In genomic region chr1:138963868-138964458, GRCm38 (mm10) we compare ENCODE assay signal across 8 mouse cellular contexts. TPM values are rescaled to one million over a fixed set of nuclear protein-coding genes. Genes with fewer than 3 reads are reported as not detected.
A peak's percentile ranks its signal among the peaks of the same experiment; 100 is the strongest.
DNase-seq lines count a peak whose midpoint lies in the region; ATAC-seq and TF ChIP-seq lines count a peak whose summit lies in the region.

No protein-coding gene starts in this region.

- H3K79me3 ChIP-seq in C2C12 (ENCODE audit: low read depth): peaks cover 7% of the 10 kb centered on the region

- under 1% methylated on average over 23 of the region's 50 CpGs for WGBS in heart, embryonic 10.5 days
- whole genome bisulfite sequencing in kidney, embryonic 14.5 days: under 1% methylated on average over 43 of the region's 50 CpGs
- under 1% methylated on average over 23 of the region's 50 CpGs for WGBS in lung, embryonic 15.5 days

- H3K36me3 ChIP-seq in C2C12 (ENCODE audit: control insufficient read depth, insufficient read depth): peaks cover 18% of the 10 kb centered on the region
- H3K36me3 ChIP-seq in heart, embryonic 10.5 days: peaks cover 9% of the 10 kb centered on the region; the same call in 1 of the 2 replicates
- H3K36me3 ChIP-seq in kidney, embryonic 14.5 days (ENCODE audit: control insufficient read depth, insufficient read depth, low read length): no peaks in the 10 kb centered on the region; the same call in 1 of the 2 replicates
- no peaks in the 10 kb centered on the region; the same call in 1 of the 2 replicates for H3K36me3 ChIP-seq in lung, embryonic 15.5 days

- H3K9me3 ChIP-seq in heart, embryonic 10.5 days: no peaks in the 10 kb centered on the region
- no peaks in the 10 kb centered on the region for H3K9me3 ChIP-seq in kidney, embryonic 14.5 days (ENCODE audit: control insufficient read depth, low read length)
- H3K9me3 ChIP-seq in lung, embryonic 15.5 days: no peaks in the 10 kb centered on the region

- peak overlapping the region; percentile 62 for H3K4me2 ChIP-seq in kidney, embryonic 14.5 days (replicated peaks; ENCODE audit: low read depth, low read length)
- H3K4me2 ChIP-seq in lung, embryonic 15.5 days: peak overlapping the region; percentile 72

- no peak for TF ChIP-seq CTCF in C2C12 (IDR thresholded peaks at IDR 0.05; ENCODE audit: control insufficient read depth, insufficient read depth, insufficient read length)

- peak overlapping the region; percentile 98 for H3K27ac ChIP-seq in heart, embryonic 10.5 days
- H3K27ac ChIP-seq in kidney, embryonic 14.5 days (ENCODE audit: low read depth, low read length): peak overlapping the region; percentile 83
- peak overlapping the region; percentile 93 for H3K27ac ChIP-seq in lung, embryonic 15.5 days

- H3ac ChIP-seq in C2C12 (ENCODE audit: control insufficient read depth, insufficient read length, low read depth): peak overlapping the region; percentile 87

- ATAC-seq in kidney, embryonic 14.5 days (ENCODE audit: low FRiP score, low TSS enrichment): peak; percentile 86
- peak; percentile 85; the same call in 1 of the 2 replicates for ATAC-seq in lung, embryonic 15.5 days (ENCODE audit: borderline replicate concordance, extremely low read depth, low FRiP score, low TSS enrichment)
- ATAC-seq in neutrophil, adult 5-6 weeks (ENCODE audit: extremely low read depth, insufficient number of reproducible peaks, low FRiP score, poor library complexity, severe bottlenecking): peak; percentile 51

- peaks cover 5% of the 10 kb centered on the region; the same call in 1 of the 2 replicates for H3K4me1 ChIP-seq in heart, embryonic 10.5 days
- H3K4me1 ChIP-seq in kidney, embryonic 14.5 days (ENCODE audit: control insufficient read depth, insufficient read depth, low read length): peaks cover 9% of the 10 kb centered on the region; the same call in 1 of the 2 replicates
- H3K4me1 ChIP-seq in lung, embryonic 15.5 days: peaks cover 8% of the 10 kb centered on the region; the same call in 1 of the 2 replicates

- peak; percentile 67 for DNase-seq in NIH3T3 (ENCODE audit: low read depth)
- peak; percentile 72 for DNase-seq in embryo, embryonic 9.5 days (ENCODE audit: extremely low spot score)
- DNase-seq in heart, embryonic 10.5 days (ENCODE audit: low spot score): peak; percentile 80
- peak; percentile 65 for DNase-seq in yolk sac, embryonic 10.5 days (ENCODE audit: low spot score)

- peaks cover 17% of the 10 kb centered on the region for H3K79me2 ChIP-seq in C2C12 (ENCODE audit: control insufficient read depth, insufficient read depth)

- no peaks in the 10 kb centered on the region for H3K27me3 ChIP-seq in C2C12 (ENCODE audit: control insufficient read depth, insufficient read depth, insufficient read length)
- H3K27me3 ChIP-seq in heart, embryonic 10.5 days (ENCODE audit: insufficient read depth, poor library complexity, severe bottlenecking): no peaks in the 10 kb centered on the region
- no peaks in the 10 kb centered on the region for H3K27me3 ChIP-seq in kidney, embryonic 14.5 days (ENCODE audit: control insufficient read depth, insufficient read depth, low read length)
- no peaks in the 10 kb centered on the region for H3K27me3 ChIP-seq in lung, embryonic 15.5 days

- H3K4me3 ChIP-seq in C2C12 (ENCODE audit: insufficient read depth, poor library complexity, severe bottlenecking): peak overlapping the region; percentile 43
- H3K4me3 ChIP-seq in heart, embryonic 10.5 days: peak overlapping the region; percentile 80
- H3K4me3 ChIP-seq in kidney, embryonic 14.5 days (ENCODE audit: low read length): peak overlapping the region; percentile 82
- H3K4me3 ChIP-seq in lung, embryonic 15.5 days: peak overlapping the region; percentile 79

- H3K9ac ChIP-seq in kidney, embryonic 14.5 days (ENCODE audit: low read depth, low read length): peak overlapping the region; percentile 91
- H3K9ac ChIP-seq in lung, embryonic 15.5 days: peak overlapping the region; percentile 82

TF ChIP-seq in C2C12, 6 proteins besides CTCF, POLR2A, EP300 and RAD21:
- TF ChIP-seq MAX (IDR thresholded peaks at IDR 0.05): no peak
- no peak for TF ChIP-seq MYOD1 (IDR thresholded peaks at IDR 0.05; ENCODE audit: control insufficient read depth, insufficient read length, low read depth)
- TF ChIP-seq MYOG (IDR thresholded peaks at IDR 0.05; ENCODE audit: control insufficient read depth, extremely low read depth, insufficient read length): no peak
- TF ChIP-seq FOSL1 (IDR thresholded peaks at IDR 0.05; ENCODE audit: insufficient read depth, low read length, poor library complexity, severe bottlenecking): no peak
- TF ChIP-seq USF1 (IDR thresholded peaks at IDR 0.05; ENCODE audit: low read depth): no peak
- no peak for TF ChIP-seq CEBPB (IDR thresholded peaks at IDR 0.05; ENCODE audit: low read depth)

RNA-seq across cellular contexts. Expression of gene Dennd1b, which starts 0.7 kb away (rescaled TPM):
- 0.81 TPM for polyA plus RNA-seq in C2C12 (2012; fragmentation: generic; extraction: Trizol)
- 9.3 and 11.2 TPM in 2 replicates for polyA plus RNA-seq in heart, embryonic 10.5 days (2016; fragmentation: Nextera tagmentation; extraction: Ambion mirVana)
- 10.7 and 13.1 TPM in 2 replicates for polyA plus RNA-seq in kidney, embryonic 14.5 days (2014; fragmentation: Nextera tagmentation; extraction: Ambion mirVana)
- 10.3 and 12.3 TPM in 2 replicates for polyA plus RNA-seq in lung, embryonic 15.5 days (2015; fragmentation: Nextera tagmentation; extraction: Ambion mirVana)
- total RNA-seq in neutrophil, adult 5-6 weeks (2017): 71.1 and 76.1 TPM in 2 replicates

Comparison
In these comparisons a context has a peak if more than half of its experiments do, and no peak if none do; other contexts are left out.
1. Peak in every context shown above with its lines: DNase-seq, ATAC-seq, H3K4me3 ChIP-seq and H3K27ac ChIP-seq.